Mouse (Mus musculus): ENCODE data around the gene Rbfox3. TPM values are rescaled to one million over a fixed set of nuclear protein-coding genes. Genes with fewer than 3 reads are reported as not detected.

Gene Rbfox3
- polyA plus RNA-seq, 1 experiment from 2014 or later = 1.2 TPM

DNA sequence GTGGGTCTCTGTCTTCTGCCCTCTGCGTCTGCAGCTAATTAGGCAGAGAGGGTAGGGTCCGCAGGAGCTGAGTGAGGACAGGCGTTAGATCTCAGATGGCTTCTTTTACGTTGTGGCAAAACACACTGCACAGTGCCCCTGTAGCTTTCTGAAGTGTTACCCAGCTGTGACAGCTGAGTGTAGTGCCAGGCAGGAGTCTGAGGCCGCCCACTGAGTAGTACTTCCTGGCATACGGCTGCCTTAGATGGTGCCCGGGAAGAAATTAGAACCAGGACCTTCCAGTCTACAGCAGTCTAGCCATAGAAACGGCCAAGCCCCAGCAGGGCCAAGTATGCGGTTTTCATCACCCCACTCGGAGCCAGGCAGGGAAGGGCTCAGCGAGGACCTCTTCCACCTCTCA, 426.1 kb downstream of the Rbfox3 start:
- WGBS = 88% methylated on average over 11 of the region's 11 CpGs

DNA sequence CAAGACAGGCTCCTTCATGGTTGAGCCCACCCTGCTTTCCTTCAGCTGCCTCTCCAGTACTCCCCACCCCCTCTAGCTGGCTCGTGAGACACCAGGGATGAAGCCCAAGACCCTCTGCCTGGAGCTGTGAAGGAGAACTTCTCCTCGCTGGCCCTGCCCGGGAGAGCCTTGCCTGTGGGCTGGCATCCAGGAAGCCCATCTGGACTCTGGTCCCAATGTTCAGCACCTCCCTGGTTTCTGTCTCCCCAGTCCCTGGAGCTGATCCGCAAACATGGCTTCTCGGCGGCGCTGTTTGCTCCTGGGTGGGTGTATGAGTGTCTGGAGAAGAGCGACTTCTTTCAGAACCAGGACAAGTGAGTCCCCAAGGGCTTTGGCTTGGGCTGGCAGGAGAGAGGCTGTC, 427.2 kb downstream of the Rbfox3 start:
- H3K4me3 ChIP-seq (ENCODE audit: low read depth, low read length) = no peak overlapping the region
- TF ChIP-seq CTCF (IDR thresholded peaks at IDR 0.05; ENCODE audit: low read depth) = no peak
- H3K27me3 ChIP-seq (replicated peaks; ENCODE audit: control insufficient read depth, insufficient read depth, low read length) = no peaks in the 10 kb centered on the region
- 83% methylated on average over 8 of the region's 8 CpGs for WGBS
- peaks cover 79% of the 10 kb centered on the region for H3K36me3 ChIP-seq (ENCODE audit: control insufficient read depth, insufficient read depth)
- no peak overlapping the region for H3K27ac ChIP-seq (ENCODE audit: low read depth, low read length)
- H3K9me3 ChIP-seq (ENCODE audit: control insufficient read depth) = no peaks in the 10 kb centered on the region
- H3K4me2 ChIP-seq (replicated peaks; ENCODE audit: low read depth) = no peak overlapping the region
- no peak overlapping the region for H3K9ac ChIP-seq (ENCODE audit: low read depth, low read length)
- ATAC-seq = no peak
- no peaks in the 10 kb centered on the region for H3K4me1 ChIP-seq (replicated peaks; ENCODE audit: control insufficient read depth, insufficient read depth, low read length)

More for the DNA sequence above, 426.1 kb downstream of the Rbfox3 start:
- Histone ChIP-seq H3K4me2 (replicated peaks; ENCODE audit: low read depth) (no peak overlapping the region), H3K4me3 (ENCODE audit: low read depth, low read length) (no peak overlapping the region), H3K9ac (ENCODE audit: low read depth, low read length) (no peak overlapping the region), H3K36me3 (ENCODE audit: control insufficient read depth, insufficient read depth) (peaks cover 71% of the 10 kb centered on the region), H3K9me3 (ENCODE audit: control insufficient read depth) (no peaks in the 10 kb centered on the region), H3K4me1 (replicated peaks; ENCODE audit: control insufficient read depth, insufficient read depth, low read length) (no peaks in the 10 kb centered on the region), H3K27ac (ENCODE audit: low read depth, low read length) (no peak overlapping the region), H3K27me3 (replicated peaks; ENCODE audit: control insufficient read depth, insufficient read depth, low read length) (no peaks in the 10 kb centered on the region)
- ATAC-seq = no peak
- TF ChIP-seq CTCF (IDR thresholded peaks at IDR 0.05; ENCODE audit: low read depth) = no peak

DNA sequence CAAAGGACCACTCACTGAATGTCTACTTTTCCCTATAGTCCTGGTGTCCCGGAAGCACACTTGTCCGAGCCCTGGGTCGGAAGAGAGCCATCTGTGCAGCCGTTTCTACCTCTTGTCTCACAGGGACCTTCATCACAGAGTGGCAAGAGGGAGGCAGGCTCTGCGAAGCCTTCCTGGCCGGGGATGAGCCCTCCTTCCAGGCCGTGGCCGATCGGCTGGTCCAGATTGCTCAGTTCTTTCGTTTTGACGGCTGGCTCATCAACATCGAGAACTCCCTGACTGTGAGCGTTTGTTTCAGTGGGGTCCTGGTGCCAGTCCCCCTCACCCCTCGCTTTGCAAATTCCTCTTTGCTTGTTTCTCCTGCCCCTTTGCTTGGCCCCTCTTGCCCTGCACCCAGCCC, 429.6 kb downstream of the Rbfox3 start:
- ATAC-seq = no peak
- no peaks in the 10 kb centered on the region for H3K27me3 ChIP-seq (replicated peaks; ENCODE audit: control insufficient read depth, insufficient read depth, low read length)

DNA sequence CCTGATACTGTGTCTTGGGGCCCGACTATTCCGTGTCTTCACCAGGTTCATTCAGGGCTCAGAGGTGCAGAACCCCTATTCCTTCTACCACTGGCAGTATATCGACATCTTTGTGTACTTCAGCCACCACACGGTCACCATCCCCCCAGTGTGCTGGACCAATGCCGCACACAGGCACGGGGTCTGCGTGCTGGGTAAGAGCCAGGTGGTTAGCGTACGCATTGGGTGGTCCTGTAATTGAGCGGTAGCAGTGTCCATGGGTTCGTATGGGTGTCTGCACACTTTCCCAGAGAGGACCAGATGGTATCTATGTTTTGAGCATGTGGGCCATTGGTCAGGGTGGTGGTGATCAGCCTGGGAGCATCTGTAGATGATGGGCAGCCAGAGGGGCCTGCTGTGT, 430.2 kb downstream of the Rbfox3 start:
- no peak overlapping the region for H3K27ac ChIP-seq (ENCODE audit: low read depth, low read length)
- H3K9ac ChIP-seq (ENCODE audit: low read depth, low read length) = no peak overlapping the region
- H3K4me3 ChIP-seq (ENCODE audit: low read depth, low read length) = no peak overlapping the region
- H3K27me3 ChIP-seq (replicated peaks; ENCODE audit: control insufficient read depth, insufficient read depth, low read length) = no peaks in the 10 kb centered on the region
- no peak overlapping the region for H3K4me2 ChIP-seq (replicated peaks; ENCODE audit: low read depth)
- H3K9me3 ChIP-seq (ENCODE audit: control insufficient read depth) = no peaks in the 10 kb centered on the region
- no peak for TF ChIP-seq CTCF (IDR thresholded peaks at IDR 0.05; ENCODE audit: low read depth)
- peaks cover 63% of the 10 kb centered on the region for H3K36me3 ChIP-seq (ENCODE audit: control insufficient read depth, insufficient read depth)
- H3K4me1 ChIP-seq (replicated peaks; ENCODE audit: control insufficient read depth, insufficient read depth, low read length) = no peaks in the 10 kb centered on the region
- 89% methylated on average over 11 of the region's 11 CpGs for WGBS
- no peak for ATAC-seq

More for the DNA sequence above, 429.6 kb downstream of the Rbfox3 start:
- Histone ChIP-seq H3K4me3 (ENCODE audit: low read depth, low read length) (no peak overlapping the region), H3K4me1 (replicated peaks; ENCODE audit: control insufficient read depth, insufficient read depth, low read length) (no peaks in the 10 kb centered on the region), H3K36me3 (ENCODE audit: control insufficient read depth, insufficient read depth) (peaks cover 68% of the 10 kb centered on the region), H3K9me3 (ENCODE audit: control insufficient read depth) (no peaks in the 10 kb centered on the region), H3K4me2 (replicated peaks; ENCODE audit: low read depth) (no peak overlapping the region), H3K27ac (ENCODE audit: low read depth, low read length) (no peak overlapping the region), H3K9ac (ENCODE audit: low read depth, low read length) (no peak overlapping the region)
- WGBS = 85% methylated on average over 14 of the region's 14 CpGs
- TF ChIP-seq CTCF (IDR thresholded peaks at IDR 0.05; ENCODE audit: low read depth) = no peak

DNA sequence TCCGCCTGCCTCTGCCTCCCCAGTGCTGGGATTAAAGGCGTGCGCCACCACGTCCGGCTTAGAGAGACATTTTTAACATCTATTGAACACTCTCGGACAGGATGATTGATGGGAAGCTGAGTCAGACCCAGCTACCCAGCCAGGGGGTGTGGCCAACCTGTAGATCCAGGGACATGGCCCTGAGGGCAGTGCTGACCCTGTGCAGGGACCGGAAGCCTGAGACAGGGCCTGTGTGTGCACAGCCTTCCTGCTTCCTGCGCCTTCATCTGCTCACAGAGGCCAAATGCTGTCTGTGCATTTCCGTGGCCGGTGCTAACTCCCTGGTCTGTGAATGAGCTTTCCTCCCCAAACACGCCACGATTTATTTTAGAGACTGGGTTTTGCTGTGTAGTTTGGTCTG, 431.6 kb downstream of the Rbfox3 start:
- WGBS = 66% methylated on average over 12 of the region's 12 CpGs
- no peak overlapping the region for H3K27ac ChIP-seq (ENCODE audit: low read depth, low read length)

DNA sequence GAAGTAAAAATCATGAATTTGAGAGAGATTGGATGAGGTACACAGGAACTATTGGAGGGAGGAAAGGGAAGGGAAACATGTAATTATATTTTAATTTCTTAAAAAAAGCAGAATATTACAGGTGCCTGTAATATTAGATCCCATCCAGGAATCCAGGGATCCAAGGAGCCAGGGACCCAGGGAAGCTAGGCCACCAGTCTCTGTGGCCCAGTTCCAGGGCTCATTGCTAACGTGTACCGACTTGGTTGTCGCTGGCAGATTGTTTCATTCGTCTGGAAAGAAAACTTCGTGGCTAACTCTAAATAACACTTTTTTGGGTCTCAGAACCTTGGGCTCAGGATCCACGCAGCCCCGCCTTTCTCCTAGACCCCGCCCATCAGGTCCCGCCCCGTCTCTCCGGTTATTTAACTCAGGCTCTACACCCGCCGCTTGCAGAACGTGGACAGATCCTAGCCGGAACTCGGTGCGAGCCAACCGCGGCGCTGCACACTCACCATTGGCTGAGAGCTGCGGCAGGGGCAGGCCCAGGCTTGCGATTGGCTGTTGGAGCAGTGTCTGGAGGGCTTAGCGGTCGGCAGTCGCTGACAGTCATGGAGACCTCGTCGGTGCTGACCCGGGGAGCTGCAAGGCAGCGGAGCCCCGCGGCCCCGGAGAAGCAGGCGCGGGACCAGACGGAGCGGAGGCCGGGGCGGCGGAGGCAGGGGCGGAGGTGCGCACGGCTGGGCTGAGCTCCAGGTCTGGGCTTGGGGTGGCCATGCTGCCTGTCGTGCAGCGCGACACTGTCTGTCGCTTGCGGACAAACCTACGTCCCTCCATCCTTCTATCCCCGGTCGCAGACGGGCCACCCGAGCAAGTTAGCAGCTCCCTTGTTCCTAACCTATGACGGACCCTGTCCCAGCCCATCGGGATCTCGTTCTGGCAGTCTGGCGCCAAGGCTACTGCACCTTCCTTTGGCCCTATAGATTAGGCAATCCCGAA, 434.7 kb downstream of the Rbfox3 start, which contains the start of gene Engase:
Engase (plus strand) TSS at position 434 of the 978 bp plus-strand sequence.
- Histone ChIP-seq H3K27me3 (replicated peaks; ENCODE audit: control insufficient read depth, insufficient read depth, low read length) (no peaks in the 10 kb centered on the region), H3K9ac (ENCODE audit: low read depth, low read length) (peak within 1 kb of the TSS; percentile 61), H3K4me2 (replicated peaks; ENCODE audit: low read depth) (peak within 1 kb of the TSS; percentile 93), H3K27ac (ENCODE audit: low read depth, low read length) (peak within 1 kb of the TSS; percentile 85), H3K4me1 (replicated peaks; ENCODE audit: control insufficient read depth, insufficient read depth, low read length) (peaks cover 2% of the 10 kb centered on the region; the same call in 1 of the 2 replicates), H3K36me3 (ENCODE audit: control insufficient read depth, insufficient read depth) (peaks cover 20% of the 10 kb centered on the region; the same call in 1 of the 2 replicates), H3K9me3 (ENCODE audit: control insufficient read depth) (no peaks in the 10 kb centered on the region), H3K4me3 (ENCODE audit: low read depth, low read length) (peak within 1 kb of the TSS; percentile 68)
- WGBS = under 1% methylated on average over 57 of the region's 57 CpGs
- peak; percentile 96 for ATAC-seq
- TF ChIP-seq CTCF (IDR thresholded peaks at IDR 0.05; ENCODE audit: low read depth) = no peak

More for the DNA sequence above, 431.6 kb downstream of the Rbfox3 start:
- Histone ChIP-seq H3K4me2 (replicated peaks; ENCODE audit: low read depth) (no peak overlapping the region), H3K9me3 (ENCODE audit: control insufficient read depth) (no peaks in the 10 kb centered on the region), H3K9ac (ENCODE audit: low read depth, low read length) (no peak overlapping the region), H3K4me1 (replicated peaks; ENCODE audit: control insufficient read depth, insufficient read depth, low read length) (no peaks in the 10 kb centered on the region), H3K36me3 (ENCODE audit: control insufficient read depth, insufficient read depth) (peaks cover 48% of the 10 kb centered on the region; the same call in 1 of the 2 replicates), H3K27me3 (replicated peaks; ENCODE audit: control insufficient read depth, insufficient read depth, low read length) (no peaks in the 10 kb centered on the region), H3K4me3 (ENCODE audit: low read depth, low read length) (no peak overlapping the region)
- no peak for TF ChIP-seq CTCF (IDR thresholded peaks at IDR 0.05; ENCODE audit: low read depth)
- ATAC-seq = no peak

Measured in intestine, postnatal 0 days (tissue).